Mouse (Mus musculus) MEL (cell line): ENCODE measurements at regions not wholly inside any gene's neighbourhood (a gene's known extent, or its start where the extent isn't known, plus 50 kb on each side); places are given as distances from the start of the nearest gene placed in this dataset.
"Not testable (repeated sequence)": the region's sequence is repeated elsewhere in the genome, so short reads cannot be mapped to it uniquely, and the experiment has no call there.

Experiments
- DNase-seq: peaks from one replicate; pipeline ENCODE4 v3.0.0; 2011; ENCODE audit warnings: low read depth, low spot score
- H3K27ac ChIP-seq: 2 replicates; pipeline ENCODE4 v1.5.1; 2012; ENCODE audit warnings: low read depth, mild to moderate bottlenecking, control low read depth, low read length, moderate library complexity; ENCODE audit not compliant: control insufficient read depth
- H3K27me3 ChIP-seq, 2 experiments: fragments of 150-350 bp in 1 of 2; sonication (generic) in 1 of 2; 2 replicates each; pipeline ENCODE4 v1.6.1; 2012; ENCODE audit warnings: low read length in 2 of 2, mild to moderate bottlenecking in 2 of 2, improper control_type of control experiment in 1 of 2, moderate library complexity in 1 of 2; ENCODE audit not compliant: insufficient read depth in 2 of 2, control insufficient read depth in 1 of 2
- H3K36me3 ChIP-seq, 2 experiments: 2 replicates each; pipeline ENCODE4 v1.6.1; 2012 to 2014; ENCODE audit warnings: low read length in 2 of 2, improper control_type of control experiment in 1 of 2, inconsistent platforms in 1 of 2, mild to moderate bottlenecking in 1 of 2; ENCODE audit not compliant: insufficient read depth in 2 of 2, control insufficient read depth in 1 of 2
- H3K4me1 ChIP-seq, 2 experiments: fragments of 150-350 bp in 1 of 2; sonication (generic) in 1 of 2; 2 replicates each; pipeline ENCODE4 v1.6.1; 2012; ENCODE audit warnings: low read length in 2 of 2, improper control_type of control experiment in 1 of 2, mild to moderate bottlenecking in 1 of 2; ENCODE audit not compliant: insufficient read depth in 2 of 2, control insufficient read depth in 1 of 2
- H3K4me3 ChIP-seq, 2 experiments: fragments of 150-350 bp in 1 of 2; sonication (generic) in 1 of 2; 2 replicates each; pipeline ENCODE4 v1.5.1; 2012; ENCODE audit warnings: low read depth in 2 of 2, low read length in 2 of 2, mild to moderate bottlenecking in 2 of 2, moderate library complexity in 2 of 2, control low read depth in 1 of 2, improper control_type of control experiment in 1 of 2; ENCODE audit not compliant: control insufficient read depth in 1 of 2, insufficient read depth in 1 of 2
- H3K79me2 ChIP-seq: 2 replicates; pipeline ENCODE4 v1.6.1; 2012; ENCODE audit warnings: mild to moderate bottlenecking, low read length, moderate library complexity; ENCODE audit not compliant: control insufficient read depth, poor library complexity, insufficient read depth
- H3K9ac ChIP-seq: 2 replicates; pipeline ENCODE4 v1.6.1; 2012; ENCODE audit warnings: low read depth, mild to moderate bottlenecking, control low read depth, low read length, moderate library complexity; ENCODE audit not compliant: control insufficient read depth, poor library complexity, severe bottlenecking
- H3K9me3 ChIP-seq: fragments of 150-350 bp; sonication (generic); replicated peaks from 2 replicates; pipeline ENCODE4 v1.6.1; 2012; ENCODE audit warnings: mild to moderate bottlenecking, low read length, improper control_type of control experiment, moderate library complexity; ENCODE audit not compliant: insufficient read depth
- CHD2 ChIP-seq: IDR thresholded peaks from 2 replicates; pipeline ENCODE4 v1.6.1; 2011; ENCODE audit warnings: low read length, improper control_type of control experiment
- MAFK ChIP-seq: IDR thresholded peaks from 2 replicates; pipeline ENCODE4 v1.6.1; 2011; ENCODE audit warnings: low read depth, mild to moderate bottlenecking, low read length, improper control_type of control experiment, borderline replicate concordance
- MAX ChIP-seq: IDR thresholded peaks from 2 replicates; pipeline ENCODE4 v1.6.1; 2011; ENCODE audit warnings: low read length, improper control_type of control experiment
- MEF2A ChIP-seq: IDR thresholded peaks from 2 replicates; pipeline ENCODE4 v1.6.1; 2014; ENCODE audit warnings: low read depth, mild to moderate bottlenecking, inconsistent platforms, low read length, improper control_type of control experiment; ENCODE audit not compliant: poor library complexity, insufficient replicate concordance, severe bottlenecking; ENCODE audit errors: extremely low read depth
- MYB ChIP-seq: IDR thresholded peaks from 2 replicates; pipeline ENCODE4 v1.6.1; 2011; ENCODE audit warnings: mild to moderate bottlenecking, low read depth, low read length, improper control_type of control experiment
- MYC ChIP-seq: IDR thresholded peaks from 2 replicates; pipeline ENCODE4 v1.6.1; 2011; ENCODE audit warnings: low read depth, mild to moderate bottlenecking, low read length, improper control_type of control experiment, moderate library complexity
- NRF1 ChIP-seq: IDR thresholded peaks from 2 replicates; pipeline ENCODE4 v1.6.1; 2014; ENCODE audit warnings: low read depth, mild to moderate bottlenecking, inconsistent platforms, low read length, improper control_type of control experiment, moderate library complexity; ENCODE audit not compliant: poor library complexity, insufficient read depth, severe bottlenecking
- RAD21 ChIP-seq: IDR thresholded peaks from 2 replicates; pipeline ENCODE4 v1.6.1; 2011; ENCODE audit warnings: mild to moderate bottlenecking, low read depth, low read length, improper control_type of control experiment
- SIN3A ChIP-seq: IDR thresholded peaks from 2 replicates; pipeline ENCODE4 v1.6.1; 2012; ENCODE audit warnings: low read length, improper control_type of control experiment, inconsistent platforms
- ZKSCAN1 ChIP-seq: IDR thresholded peaks from 2 replicates; pipeline ENCODE4 v1.6.1; 2012; ENCODE audit warnings: low read depth, mild to moderate bottlenecking, inconsistent platforms, low read length, improper control_type of control experiment, moderate library complexity
- ZMIZ1 ChIP-seq: IDR thresholded peaks from 2 replicates; pipeline ENCODE4 v1.6.1; 2012; ENCODE audit warnings: low read depth, mild to moderate bottlenecking, inconsistent platforms, low read length, improper control_type of control experiment, moderate library complexity

GRCm38 (mm10) chr16:19065543-19066141 lies 188.8 kb downstream of the Hira start:
- no peaks in the 10 kb centered on the region for H3K4me1 ChIP-seq
- H3K9me3 ChIP-seq = no peaks in the 10 kb centered on the region
- no peak for TF ChIP-seq MAFK
- TF ChIP-seq NRF1 = no peak
- TF ChIP-seq ZMIZ1 = no peak
- no peak overlapping the region for H3K4me3 ChIP-seq
- H3K27ac ChIP-seq = no peak overlapping the region
- H3K79me2 ChIP-seq = no peaks in the 10 kb centered on the region
- no peak for DNase-seq
- no peak overlapping the region for H3K9ac ChIP-seq
- no peaks in the 10 kb centered on the region for H3K36me3 ChIP-seq
- H3K27me3 ChIP-seq = no peaks in the 10 kb centered on the region

GRCm38 (mm10) chr16:19066700-19067310 lies 190.0 kb downstream of the Hira start:
- Histone ChIP-seq H3K9ac (no peak overlapping the region), H3K27ac (no peak overlapping the region), H3K4me3 (no peak overlapping the region), H3K79me2 (no peaks in the 10 kb centered on the region), H3K4me1 (no peaks in the 10 kb centered on the region), H3K27me3 (no peaks in the 10 kb centered on the region), H3K36me3 (no peaks in the 10 kb centered on the region), H3K9me3 (no peaks in the 10 kb centered on the region)
- no peak for TF ChIP-seq RAD21
- no peak for TF ChIP-seq CHD2
- TF ChIP-seq MAX = no peak
- no peak for TF ChIP-seq MEF2A
- TF ChIP-seq ZKSCAN1 = no peak
- no peak for TF ChIP-seq MYC
- TF ChIP-seq SIN3A = no peak
- TF ChIP-seq MYB = no peak
- DNase-seq = no peak

- H3K9me3 ChIP-seq, H3K79me2 ChIP-seq, H3K4me3 ChIP-seq, H3K36me3 ChIP-seq, DNase-seq, H3K4me1 ChIP-seq, H3K27ac ChIP-seq, H3K27me3 ChIP-seq, H3K9ac ChIP-seq: not testable (repeated sequence)
Measured at GRCm38 (mm10) chr16:19083503-19083902, 206.7 kb downstream of the Hira start.
